Mouse (Mus musculus) fibroblast of lung, adult 2 months (primary cell): ENCODE data around the gene Prr19.
A peak's percentile ranks its signal among the peaks of the same experiment; 100 is the strongest.

Experiments
- DNase-seq: peaks from one replicate; pipeline ENCODE4 v3.0.0-alpha.2; 2011; ENCODE audit warnings: low read depth

The Prr19 gene

GRCm38 (mm10) chr7:25275555-25276298 lies 25.5 kb upstream of the Prr19 start:
- DNase-seq, result no peak

- DNase-seq, result no peak
These were observed 23.8 kb upstream of the Prr19 start for GRCm38 (mm10) chr7:25277405-25277804.

- DNase-seq, result no peak
These were observed 23.2 kb upstream of the Prr19 start for GRCm38 (mm10) chr7:25277998-25278340.

- no peak for DNase-seq
These were observed 22.7 kb upstream of the Prr19 start for GRCm38 (mm10) chr7:25278341-25279075.

- peak; percentile 88 for DNase-seq
These were observed 21.9 kb upstream of the Prr19 start for GRCm38 (mm10) chr7:25279076-25279860.

GRCm38 (mm10) chr7:25279861-25280791 lies 21.1 kb upstream of the Prr19 start:
- peak; percentile 73 for DNase-seq

- DNase-seq, result no peak
These were observed 20.0 kb upstream of the Prr19 start for GRCm38 (mm10) chr7:25281166-25281733.

GRCm38 (mm10) chr7:25281734-25282601 lies 19.2 kb upstream of the Prr19 start:
- peak; percentile 89 for DNase-seq

- DNase-seq, result no peak
These were observed 18.4 kb upstream of the Prr19 start for GRCm38 (mm10) chr7:25282731-25283211.

GRCm38 (mm10) chr7:25283637-25284036 lies 17.6 kb upstream of the Prr19 start:
- DNase-seq, result no peak

GRCm38 (mm10) chr7:25284171-25284570 lies 17.0 kb upstream of the Prr19 start:
- DNase-seq, result no peak

- no peak for DNase-seq
These were observed 16.4 kb upstream of the Prr19 start for GRCm38 (mm10) chr7:25284766-25285165.

- no peak for DNase-seq
These were observed 15.5 kb upstream of the Prr19 start for GRCm38 (mm10) chr7:25285511-25286238.

- no peak for DNase-seq
These were observed 14.2 kb upstream of the Prr19 start for GRCm38 (mm10) chr7:25286989-25287388.

GRCm38 (mm10) chr7:25288011-25288410 lies 13.2 kb upstream of the Prr19 start:
- DNase-seq, result no peak

- no peak for DNase-seq
These were observed 12.5 kb upstream of the Prr19 start for GRCm38 (mm10) chr7:25288721-25289120.

GRCm38 (mm10) chr7:25289925-25290324 lies 11.3 kb upstream of the Prr19 start:
- DNase-seq, result no peak

GRCm38 (mm10) chr7:25290463-25290862 lies 10.7 kb upstream of the Prr19 start:
- no peak for DNase-seq

- DNase-seq, result no peak
These were observed 10.3 kb upstream of the Prr19 start for GRCm38 (mm10) chr7:25290911-25291310.
